Mouse (Mus musculus) adrenal gland, adult 18-20 months (tissue): ENCODE measurements around the gene Zik1. TPM values are rescaled to one million over a fixed set of nuclear protein-coding genes. Genes with fewer than 3 reads are reported as not detected.

Experiments used
- DNase-seq, 2 experiments: peaks; one replicate each; pipeline ENCODE4 v3.0.0; 2021 to 2022; ENCODE audit warnings: low spot score in 2 of 2
- long read RNA-seq, 2 experiments: library from polyadenylated mRNA; stranded (forward); transcript quantifications; one replicate each; pipeline ENCODE4 v2.0.0; 2021
- total RNA-seq, 2 experiments: library from RNA; stranded (reverse); gene quantifications; 1 replicate in 1 of 2; 2 replicates in 1 of 2; pipeline ENCODE4 v1.2.3; 2021

Gene Zik1
- total RNA-seq = 1 to 10 TPM; 2.2 to 2.4 TPM
- long read RNA-seq, experiment 1, full-length matches to known transcripts = 3 of 3 reads
- long read RNA-seq, experiment 1, partial matches to known transcripts = 0 of 3 reads
- long read RNA-seq, experiment 1, other reads (novel, unspliced or antisense) = 0 of 3 reads
- long read RNA-seq, experiment 2, full-length matches to known transcripts = 2 of 2 reads
- long read RNA-seq, experiment 2, partial matches to known transcripts = 0 of 2 reads
- long read RNA-seq, experiment 2, other reads (novel, unspliced or antisense) = 0 of 2 reads

DNA sequence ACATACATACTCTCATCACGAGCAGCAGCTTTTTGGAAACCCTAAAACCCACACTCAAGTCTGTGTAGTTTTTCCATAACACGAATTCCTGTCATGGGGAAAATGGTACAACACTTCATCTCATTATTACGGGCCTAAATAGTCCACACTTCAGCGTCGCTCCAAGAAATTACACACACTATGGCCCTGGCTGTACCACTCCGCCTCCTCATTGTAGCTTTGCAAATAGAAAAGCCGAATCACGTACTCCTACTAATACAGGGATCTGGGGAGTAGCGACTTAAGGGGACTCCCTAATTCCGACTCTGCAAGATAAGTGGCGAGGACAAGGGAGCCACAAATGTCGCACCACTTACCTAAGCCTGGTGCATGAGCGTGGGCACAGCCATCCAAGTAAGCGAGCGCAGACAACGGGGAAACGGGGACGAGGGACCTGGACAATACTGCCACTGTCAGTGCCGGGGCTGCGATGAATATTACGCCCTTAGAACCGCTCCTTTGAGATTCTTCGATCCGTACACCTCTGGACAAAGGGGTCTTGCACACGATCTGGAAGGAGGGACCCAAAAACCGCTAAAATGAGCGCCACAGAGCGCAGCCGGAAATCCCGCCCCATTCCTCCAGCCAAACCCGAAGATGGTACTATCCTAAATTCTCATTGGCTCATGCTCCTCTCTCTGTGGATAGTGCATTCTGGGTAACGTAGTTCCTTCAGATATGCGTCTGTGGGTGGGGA, at the start of gene Zik1:
Zik1 (minus strand) TSS at position 609 of the 736 bp plus-strand sequence.
- peak; percentile 42 to 43 for DNase-seq

DNA sequence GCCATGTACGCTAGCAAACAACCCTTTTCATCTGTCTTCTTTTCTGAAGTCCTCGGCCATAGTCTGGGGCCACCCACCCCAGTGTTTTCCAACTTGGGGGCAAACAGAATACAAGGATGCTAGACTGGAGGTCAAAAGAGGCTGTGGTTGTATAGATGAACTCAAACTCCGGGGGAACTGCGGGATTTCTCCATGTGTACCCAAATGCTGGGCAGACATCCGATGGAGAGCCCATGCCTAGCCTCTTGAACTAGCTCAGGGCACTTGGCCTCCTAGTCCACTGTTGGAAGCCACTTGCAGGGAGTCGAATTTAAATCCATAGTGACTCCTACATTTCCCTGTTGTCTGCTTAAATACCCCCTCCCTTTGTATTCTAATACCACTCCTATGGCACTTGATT, 384 bp upstream of the Zik1 start:
- DNase-seq = no peak

DNA sequence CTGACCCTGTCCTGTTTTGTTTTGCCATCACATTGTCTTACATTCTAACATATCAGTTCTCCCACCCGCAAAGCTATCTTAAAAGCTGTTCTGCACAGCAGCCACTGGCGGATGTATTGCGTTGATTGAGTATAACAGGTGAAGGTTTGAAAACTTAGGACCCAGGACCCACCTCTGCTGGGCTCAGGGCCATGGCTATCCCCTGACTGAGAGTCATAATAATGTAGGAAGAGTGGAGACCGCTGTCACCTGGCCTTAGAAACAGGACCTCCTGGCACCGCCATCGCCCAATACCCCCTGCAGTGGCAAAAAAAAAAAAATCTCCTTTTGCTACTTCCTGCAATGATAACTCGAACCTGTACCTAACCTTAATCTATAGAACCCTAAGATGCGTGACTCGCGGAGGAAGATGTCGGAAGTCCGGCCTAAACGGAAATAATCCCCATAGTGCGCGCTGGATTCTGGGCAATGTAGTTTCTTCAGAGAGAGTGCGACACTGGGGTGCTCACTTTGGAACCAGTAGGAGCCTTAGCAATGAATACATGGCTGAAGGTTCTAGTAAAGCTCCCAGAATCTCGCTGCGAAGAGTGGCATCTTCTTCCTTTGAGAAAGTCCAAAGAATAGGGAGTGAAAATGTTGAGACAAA, 14.5 kb downstream of the Zik1 start:
- no peak for DNase-seq

DNA sequence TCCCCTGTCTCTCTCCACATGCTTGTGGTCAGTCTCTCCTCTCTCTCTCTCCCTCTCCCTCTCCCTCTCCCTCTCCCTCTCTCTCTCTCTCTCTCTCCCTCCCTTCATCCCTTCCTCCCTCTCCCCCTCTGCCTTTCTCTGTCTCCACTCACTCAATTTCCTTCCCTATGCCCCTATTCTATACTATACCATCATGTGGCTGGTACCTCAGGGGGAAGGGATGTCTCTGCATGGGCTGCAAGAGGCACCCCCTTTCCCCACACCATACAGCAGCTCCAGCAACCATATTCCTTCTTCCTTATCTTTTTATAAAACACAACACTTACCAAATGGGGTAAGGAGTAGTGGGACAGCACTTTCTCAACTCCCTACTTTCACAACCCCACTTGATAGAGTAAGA, 15.4 kb downstream of the Zik1 start:
- DNase-seq = no peak

GRCm38 (mm10) chr7:10458166-10458565, 37.0 kb downstream of the Zik1 start:
- DNase-seq = no peak

DNA sequence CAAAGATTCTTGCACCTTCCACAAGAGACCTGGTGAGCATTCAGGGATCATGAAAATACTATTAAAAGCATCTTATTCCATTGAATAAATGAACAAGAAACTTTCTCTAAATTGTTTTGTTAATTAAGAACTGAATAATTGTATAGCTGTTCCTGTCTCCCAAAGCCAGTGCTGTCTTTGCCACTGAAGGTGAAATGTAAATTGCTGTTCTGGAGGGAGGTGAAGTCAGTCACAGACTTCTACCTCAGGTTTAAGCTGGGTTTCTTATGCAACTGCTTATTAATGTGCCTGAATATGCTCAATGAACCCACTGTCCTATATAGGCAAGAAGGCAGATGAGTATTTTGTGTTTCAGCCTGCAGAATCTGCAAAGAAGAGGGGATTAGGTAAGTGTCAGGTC, 52.2 kb downstream of the Zik1 start, which contains the start of gene Vmn1r67:
Vmn1r67 (plus strand) TSS at position 301 of the 400 bp plus-strand sequence.
- DNase-seq = no peak

Other genes starting within 250 kb of the Zik1 start
- not detected for gene Vmn1r66, start 217.4 kb downstream of the Zik1 start, total RNA-seq
- not detected for gene Vmn1r67, start 52.1 kb downstream of the Zik1 start, total RNA-seq
- gene Vmn1r68, start 63.1 kb upstream of the Zik1 start, total RNA-seq = not detected
- not detected for gene Vmn1r69, start 118.3 kb upstream of the Zik1 start, total RNA-seq
- not detected for gene Vmn1r70, start 136.1 kb upstream of the Zik1 start, total RNA-seq
- gene Nlrp4b, start 192.4 kb upstream of the Zik1 start, total RNA-seq = not detected